Mouse (Mus musculus) mature B cell (primary cell): ENCODE data around the gene Ppip5k2.

Experiments
- in situ Hi-C: fragments of 300-500 bp; cut with MboI; formaldehyde crosslinking; loops from 2 replicates; pipeline ENCODE4 v1.14.3; 2019

Gene Ppip5k2

DNA sequence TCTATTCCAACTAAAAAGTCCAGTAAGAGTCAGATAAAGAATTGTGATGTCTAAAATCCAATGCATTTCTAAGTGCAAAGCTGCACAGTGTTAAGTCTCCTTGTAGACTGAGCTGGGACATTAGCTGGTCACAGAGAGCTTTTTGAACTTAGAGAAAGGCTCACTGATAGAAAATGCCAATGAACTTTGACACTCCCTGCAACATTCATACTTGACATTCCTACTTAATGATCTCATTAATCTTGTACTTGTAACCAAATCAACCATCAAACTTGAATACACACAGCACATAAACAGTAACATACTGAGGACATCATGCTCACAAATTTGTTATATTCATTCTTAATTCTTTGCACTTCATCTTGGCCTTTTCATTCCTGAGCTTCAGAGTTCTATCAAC lies 10.4 kb downstream of the Ppip5k2 start:
- in situ Hi-C loops = no loop called here

- in situ Hi-C loops = no loop called here
Observed at GRCm38 (mm10) chr1:97754392-97754791, 15.8 kb downstream of the Ppip5k2 start.

DNA sequence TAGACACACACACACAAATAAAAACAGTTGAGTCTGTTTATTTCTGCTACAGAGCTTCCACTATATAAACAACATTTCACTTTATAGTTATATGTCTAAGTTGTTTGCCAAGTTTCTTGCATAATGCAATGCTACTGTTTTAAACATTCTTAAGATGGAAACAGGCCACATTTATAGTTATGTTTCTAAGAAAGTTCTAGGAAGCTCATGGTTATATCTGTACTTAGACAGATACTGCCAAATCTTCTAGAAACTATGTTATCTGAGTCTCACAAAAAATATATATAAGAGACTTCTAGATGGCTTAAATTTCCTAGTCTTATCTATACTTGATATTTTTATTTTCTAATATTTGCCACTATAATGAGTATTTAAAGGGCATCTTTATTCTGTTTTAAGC lies 17.0 kb downstream of the Ppip5k2 start:
- in situ Hi-C loops = no loop called here

DNA sequence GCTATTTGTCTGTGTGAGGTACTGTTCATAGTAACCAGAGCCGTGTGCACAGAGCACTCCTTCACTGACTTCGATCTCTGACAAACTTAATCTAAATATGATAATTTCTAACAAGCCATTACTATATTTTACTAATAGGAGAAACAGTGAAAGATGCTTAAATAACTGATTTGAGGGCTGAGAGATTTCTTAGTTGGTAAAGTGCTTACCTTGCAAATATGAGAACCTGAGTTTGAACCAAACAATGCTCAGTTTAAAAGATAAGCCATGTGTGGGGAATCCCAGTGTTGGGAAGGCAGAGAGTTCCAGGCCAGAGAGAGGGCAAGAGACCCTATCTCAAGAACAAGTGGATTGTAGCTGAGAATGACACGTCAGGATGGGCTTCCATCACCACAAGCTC lies 22.0 kb downstream of the Ppip5k2 start:
- in situ Hi-C loops = no loop called here

GRCm38 (mm10) chr1:97746261-97746660 lies 23.9 kb downstream of the Ppip5k2 start:
- in situ Hi-C loops = no loop called here

- in situ Hi-C loops = no loop called here
Observed at GRCm38 (mm10) chr1:97745712-97746111, 24.5 kb downstream of the Ppip5k2 start.

GRCm38 (mm10) chr1:97743063-97743462 lies 27.1 kb downstream of the Ppip5k2 start:
- in situ Hi-C loops = no loop called here

GRCm38 (mm10) chr1:97729339-97729738 lies 40.9 kb downstream of the Ppip5k2 start:
- in situ Hi-C loops = no loop called here

DNA sequence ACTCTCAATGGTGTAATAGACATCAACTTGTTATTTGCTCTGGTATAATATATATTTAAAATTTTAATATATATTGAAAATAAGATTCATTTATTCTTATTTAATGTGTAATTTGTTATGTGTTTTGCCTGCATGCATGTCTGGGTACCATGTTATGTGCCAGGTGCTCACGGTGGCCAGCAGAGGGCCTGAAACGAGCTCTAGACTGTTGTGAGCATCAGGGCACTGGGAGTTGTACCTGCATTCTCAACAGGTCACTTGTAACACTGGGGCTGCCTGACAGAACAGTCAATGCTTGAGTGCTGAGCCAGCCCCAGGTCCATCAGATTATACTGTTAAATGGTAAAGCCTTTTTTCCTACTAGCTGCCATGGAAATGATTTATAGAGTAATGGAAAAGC lies 43.5 kb downstream of the Ppip5k2 start:
- in situ Hi-C loops = no loop called here

- in situ Hi-C loops = no loop called here
Observed at GRCm38 (mm10) chr1:97718440-97718839, 51.8 kb downstream of the Ppip5k2 start.

DNA sequence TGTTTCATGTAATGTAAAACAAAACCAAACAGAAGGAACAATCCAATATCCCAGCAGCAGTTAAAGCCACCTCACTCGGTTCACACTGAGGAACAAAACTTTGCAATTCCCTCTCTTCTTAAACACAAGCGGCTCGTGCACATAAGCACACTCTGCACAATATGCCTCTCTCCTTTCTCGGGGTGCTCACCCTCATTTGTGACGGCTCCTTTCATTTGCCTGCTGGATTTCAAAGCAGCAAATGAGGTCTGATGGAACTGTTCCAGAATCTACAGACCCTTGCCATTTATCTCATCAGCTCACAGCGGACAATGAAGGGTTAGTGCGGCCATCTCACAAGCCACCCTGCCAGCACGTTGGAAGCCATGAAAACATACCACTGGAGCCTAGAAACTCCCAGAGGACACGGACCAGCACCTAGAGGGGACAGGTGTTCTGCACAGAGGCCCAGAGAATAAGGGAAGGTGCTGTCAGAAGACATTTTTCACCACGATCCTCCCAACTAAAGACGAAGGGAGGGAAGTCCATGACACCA lies 55.8 kb downstream of the Ppip5k2 start:
- in situ Hi-C loops = no loop called here

DNA sequence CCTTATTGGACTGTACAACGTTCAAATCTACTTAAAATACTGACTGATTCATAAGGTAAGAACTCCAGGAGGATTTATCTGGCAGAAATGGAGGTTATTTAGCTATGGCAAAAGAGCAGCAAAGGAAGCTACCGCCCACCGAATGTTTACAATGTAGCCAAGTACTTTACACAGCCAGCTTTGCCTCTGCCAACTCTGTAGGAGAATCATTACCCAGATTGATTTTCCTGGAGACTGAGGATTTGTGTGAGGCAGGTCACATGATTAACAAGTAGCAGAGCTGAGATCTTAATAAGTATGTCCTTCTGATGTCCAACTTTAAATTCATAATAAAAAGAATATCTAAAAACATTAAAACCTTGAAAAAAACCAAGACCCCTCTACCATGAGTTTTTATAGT lies 59.7 kb downstream of the Ppip5k2 start:
- in situ Hi-C loops = no loop called here

DNA sequence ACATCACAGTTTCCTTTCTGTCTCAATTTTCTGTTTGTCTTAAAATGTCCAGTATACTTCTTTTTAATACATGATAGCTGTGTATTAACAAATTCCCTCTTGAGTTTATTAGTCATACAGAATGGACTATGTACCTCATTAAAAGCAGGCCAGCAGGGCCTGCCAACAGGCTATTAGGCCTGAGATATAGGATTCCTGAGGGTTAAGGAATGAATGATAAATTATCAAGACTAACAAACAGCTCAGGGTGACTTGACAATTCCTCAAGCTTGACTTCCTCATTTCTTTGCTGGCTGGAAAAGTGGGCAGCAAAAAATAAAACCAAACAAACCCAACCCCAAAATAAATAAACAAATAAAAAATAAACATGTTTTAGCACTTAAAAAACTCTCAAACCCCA lies 64.8 kb downstream of the Ppip5k2 start:
- in situ Hi-C loops = no loop called here

GRCm38 (mm10) chr1:97704646-97705045 lies 65.6 kb downstream of the Ppip5k2 start:
- in situ Hi-C loops = no loop called here

DNA sequence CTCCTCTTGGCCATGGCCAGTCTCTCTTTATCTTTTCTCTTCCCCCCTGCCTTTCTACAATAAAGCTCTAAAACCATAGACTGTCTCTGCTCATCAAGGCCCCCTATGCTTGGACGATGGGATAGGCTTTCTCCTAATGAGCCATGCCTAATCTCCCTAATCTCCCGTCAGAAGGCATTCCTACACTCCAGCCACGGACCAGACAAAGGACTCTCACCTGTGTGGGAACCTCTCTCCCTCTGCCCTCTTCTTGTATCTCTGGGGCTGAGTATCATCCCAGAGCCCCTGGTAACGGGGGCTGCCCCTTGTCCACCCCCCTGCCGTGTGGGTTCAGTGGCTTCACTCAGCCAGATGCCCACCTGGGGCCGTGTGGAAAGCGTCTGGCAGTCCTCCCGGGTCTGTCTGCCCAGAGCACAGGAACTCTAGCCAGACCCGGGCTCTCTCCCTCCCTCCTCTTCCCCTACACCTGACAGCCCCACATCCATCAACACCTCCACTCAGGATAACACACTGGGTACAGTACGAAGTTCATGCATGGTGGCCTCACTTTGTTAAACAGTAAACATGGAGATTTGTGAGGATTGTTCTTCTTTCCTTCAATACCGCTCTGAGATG lies 71.1 kb downstream of the Ppip5k2 start:
- in situ Hi-C loops = no loop called here

DNA sequence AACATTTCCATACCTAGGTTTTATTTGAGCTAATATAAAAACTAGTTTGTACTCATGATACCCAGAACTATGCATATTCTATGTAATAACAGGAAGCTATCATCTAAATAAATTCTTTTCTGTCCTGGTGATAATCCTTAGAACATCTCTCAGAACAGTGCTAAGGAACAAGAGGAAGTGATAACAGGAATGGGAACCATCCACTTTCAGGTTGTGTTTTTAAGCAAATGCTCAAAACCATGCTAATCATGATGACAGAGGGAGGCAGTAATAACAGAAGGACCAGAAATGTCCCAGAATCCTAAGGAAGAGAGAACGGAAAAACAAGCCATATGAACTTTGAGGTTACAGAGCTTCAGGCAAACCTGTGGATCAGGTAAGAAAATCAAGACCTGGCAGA lies 72.9 kb downstream of the Ppip5k2 start:
- in situ Hi-C loops = no loop called here

DNA sequence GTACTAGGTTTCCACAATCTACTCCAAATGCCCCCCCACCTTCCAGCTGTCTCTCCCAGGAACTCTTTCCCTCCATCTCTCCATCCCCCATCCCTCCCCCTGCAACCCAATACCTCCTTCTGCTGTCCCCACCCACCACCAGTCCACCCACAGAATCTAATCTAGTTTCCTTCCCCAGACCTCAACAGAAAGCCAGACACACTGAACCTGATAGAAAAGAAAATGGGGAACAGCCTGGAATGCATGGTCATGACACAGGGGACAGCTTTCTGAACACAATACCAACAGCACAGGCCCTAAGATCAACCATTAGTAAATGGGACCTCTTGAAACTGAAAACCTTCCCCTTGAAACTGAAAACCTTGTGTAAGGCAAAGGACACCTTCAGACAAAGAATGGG lies 76.4 kb downstream of the Ppip5k2 start:
- in situ Hi-C loops = no loop called here

DNA sequence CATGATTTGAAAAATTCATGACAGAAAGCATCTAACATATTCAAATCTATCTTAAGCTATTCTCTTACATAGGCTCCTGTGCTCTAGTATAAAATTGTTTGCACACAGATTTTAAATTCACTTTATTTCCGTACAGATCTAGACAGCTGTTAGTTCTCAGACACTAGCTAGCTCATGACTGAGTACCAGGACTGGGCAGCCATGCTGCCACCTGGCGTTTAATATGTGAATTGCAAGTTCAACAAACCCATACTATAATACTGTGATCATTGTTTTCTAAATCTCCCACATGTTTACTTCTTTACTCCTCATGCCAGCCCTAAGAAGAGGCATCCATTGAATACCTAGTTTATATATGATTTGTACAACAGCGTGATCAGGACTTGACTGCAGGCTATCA lies 81.5 kb downstream of the Ppip5k2 start:
- in situ Hi-C loops = no loop called here

GRCm38 (mm10) chr1:97676526-97677177 lies 93.6 kb downstream of the Ppip5k2 start:
- in situ Hi-C loops = no loop called here

DNA sequence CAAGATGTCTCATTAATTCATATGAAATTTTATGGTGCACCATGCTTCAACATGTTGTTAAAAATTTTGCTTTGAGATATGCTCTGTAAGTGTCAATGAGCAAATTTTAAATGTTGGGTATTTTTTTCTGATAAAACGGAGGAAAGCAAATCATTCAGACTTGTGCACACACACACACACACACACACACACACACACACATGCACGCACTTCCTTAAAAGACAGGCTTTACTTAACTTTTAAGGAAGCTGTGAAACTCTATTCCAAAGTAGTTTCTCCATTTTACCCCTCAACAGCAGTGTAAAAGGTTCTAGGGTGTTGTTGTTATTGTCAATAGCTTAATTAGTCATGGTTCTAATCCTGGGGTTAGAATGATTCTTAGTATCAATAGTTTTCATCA lies 94.1 kb downstream of the Ppip5k2 start:
- in situ Hi-C loops = no loop called here

GRCm38 (mm10) chr1:97672849-97673248 lies 97.4 kb downstream of the Ppip5k2 start:
- in situ Hi-C loops = no loop called here

DNA sequence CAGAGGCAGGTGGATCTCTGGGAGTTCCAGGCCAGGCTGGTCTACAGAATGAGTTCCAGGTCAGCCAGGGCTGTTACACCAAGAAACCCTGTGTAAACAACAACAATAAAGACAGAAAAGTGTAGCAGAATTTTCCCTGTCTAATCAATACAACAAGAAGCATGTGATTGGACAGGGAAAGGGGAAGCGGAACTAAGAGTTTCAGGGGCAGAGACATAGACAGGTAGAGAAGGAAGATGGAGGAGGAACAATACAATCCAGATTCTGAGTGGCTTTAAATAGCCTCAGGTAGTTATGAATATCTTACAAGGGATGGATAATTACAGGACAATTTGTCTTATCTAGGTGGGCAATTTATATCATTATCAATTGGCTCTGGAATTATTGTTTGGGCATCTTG lies 102.9 kb downstream of the Ppip5k2 start:
- in situ Hi-C loops = no loop called here

DNA sequence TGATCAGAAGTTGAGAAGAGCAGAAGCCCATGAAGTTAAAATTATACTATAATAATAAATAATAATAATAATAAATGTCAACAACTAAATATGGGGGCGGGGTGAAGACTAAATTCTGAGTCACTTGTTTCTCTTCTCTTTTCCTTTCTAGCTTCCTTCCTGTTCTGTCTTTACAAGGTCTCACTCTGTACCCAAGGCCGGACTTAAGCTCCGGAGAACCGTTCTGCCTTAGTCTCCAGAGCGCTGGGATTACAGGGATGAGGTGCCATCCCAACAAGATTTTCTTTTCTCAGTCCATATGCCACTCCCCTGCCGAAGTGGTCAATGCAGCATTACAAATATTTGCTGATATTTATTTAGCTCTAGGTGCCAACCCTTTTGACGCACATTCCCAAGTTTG lies 107.9 kb downstream of the Ppip5k2 start:
- in situ Hi-C loops = no loop called here
